Mouse (Mus musculus) neural tube, embryonic 13.5 days (tissue): ENCODE measurements around the gene Edaradd. TPM values are rescaled to one million over a fixed set of nuclear protein-coding genes. Genes with fewer than 3 reads are reported as not detected.
"Not testable (repeated sequence)": the region's sequence is repeated elsewhere in the genome, so short reads cannot be mapped to it uniquely, and the experiment has no call there.

ENCODE experiments used
- ATAC-seq: fragments of 200-750 bp; cut with Nextera tagmentation; 2 replicates; pipeline ENCODE4 v1.8.0; 2017; ENCODE audit warnings: low read depth, mild to moderate bottlenecking, moderate TSS enrichment, moderate library complexity
- H3K27ac ChIP-seq: fragments of 300-500 bp; sonication (generic); replicated peaks from 2 replicates; pipeline ENCODE4 v1.5.1; 2015; ENCODE audit warnings: moderate library complexity, mild to moderate bottlenecking, inconsistent platforms
- H3K27me3 ChIP-seq: fragments of 300-500 bp; sonication (generic); 2 replicates; pipeline ENCODE4 v1.6.1; 2015; ENCODE audit warnings: mild to moderate bottlenecking, inconsistent platforms
- H3K36me3 ChIP-seq: fragments of 300-500 bp; sonication (generic); 2 replicates; pipeline ENCODE4 v1.6.1; 2015; ENCODE audit warnings: mild to moderate bottlenecking, inconsistent platforms
- H3K4me1 ChIP-seq: fragments of 300-500 bp; sonication (generic); replicated peaks from 2 replicates; pipeline ENCODE4 v1.6.1; 2015; ENCODE audit warnings: inconsistent platforms
- H3K4me2 ChIP-seq: fragments of 300-500 bp; sonication (generic); 2 replicates; pipeline ENCODE4 v1.6.1; 2015; ENCODE audit warnings: inconsistent platforms, mild to moderate bottlenecking, moderate library complexity
- H3K4me3 ChIP-seq: fragments of 300-500 bp; sonication (generic); 2 replicates; pipeline ENCODE4 v1.5.1; 2015; ENCODE audit warnings: mild to moderate bottlenecking, inconsistent platforms
- H3K9ac ChIP-seq: fragments of 300-500 bp; sonication (generic); 2 replicates; pipeline ENCODE4 v1.6.1; 2015; ENCODE audit warnings: moderate library complexity, mild to moderate bottlenecking, inconsistent platforms
- H3K9me3 ChIP-seq: fragments of 300-500 bp; sonication (generic); 2 replicates; pipeline ENCODE4 v1.6.1; 2016; ENCODE audit warnings: inconsistent platforms
- WGBS: fragments of 180-500 bp; shearing (Covaris S2); methylation state at CpG from one replicate; pipeline ENCODE4 v1.1.7; 2015; 5-methylcytosine and 5-hydroxymethylcytosine counted together
- polyA plus RNA-seq: library from polyadenylated mRNA; unstranded; fragments of >200 nt; fragmentation: Nextera tagmentation; extraction: Ambion mirVana; gene quantifications from 2 replicates; pipeline ENCODE4 v1.2.1, GENCODE M21; 2015

The Edaradd gene
- polyA plus RNA-seq, 1 experiment from 2014 or later, result 1.0 TPM

DNA sequence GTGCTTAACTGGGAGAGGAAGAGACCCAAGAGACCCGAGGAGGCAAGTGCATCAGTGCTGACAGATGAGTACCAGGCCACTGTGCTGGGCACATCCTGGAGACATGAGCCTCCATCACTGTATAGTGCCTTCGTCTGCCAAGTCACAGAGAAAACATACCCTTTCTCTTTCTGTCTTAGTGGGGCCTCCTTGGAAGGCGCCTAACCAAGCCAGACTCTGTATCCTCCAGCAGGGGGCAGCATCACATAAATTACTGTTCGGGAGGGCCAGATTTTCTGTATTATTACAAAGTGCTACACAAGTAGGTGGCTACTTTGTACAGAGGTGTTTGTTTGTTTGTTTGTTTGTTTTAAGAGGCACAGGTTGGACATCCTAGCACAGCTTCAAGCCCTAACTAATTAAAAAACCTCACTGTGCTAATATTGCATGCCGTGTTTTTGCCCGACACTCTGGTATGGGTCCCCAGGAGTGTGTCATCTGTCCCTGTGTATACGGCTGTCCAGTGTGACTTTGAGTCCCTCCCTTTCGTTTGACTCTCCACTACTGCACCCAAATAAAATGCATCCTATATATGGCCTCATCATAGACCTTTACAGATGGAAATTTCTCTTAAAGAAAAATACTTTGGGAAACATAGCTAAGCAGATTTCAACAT lies 46.4 kb downstream of the Edaradd start:
- Histone ChIP-seq H3K9me3 (no peaks in the 10 kb centered on the region), H3K4me3 (no peak overlapping the region), H3K36me3 (no peaks in the 10 kb centered on the region), H3K9ac (no peak overlapping the region), H3K4me1 (no peaks in the 10 kb centered on the region), H3K4me2 (no peak overlapping the region), H3K27ac (no peak overlapping the region), H3K27me3 (no peaks in the 10 kb centered on the region)
- peak; percentile 86 for ATAC-seq
- WGBS, result 40% methylated on average over 8 of the region's 8 CpGs

GRCm38 (mm10) chr13:12468488-12468887 lies 51.8 kb downstream of the Edaradd start:
- no peak overlapping the region for H3K4me3 ChIP-seq
- H3K9ac ChIP-seq, result no peak overlapping the region
- no peaks in the 10 kb centered on the region for H3K4me1 ChIP-seq
- H3K4me2 ChIP-seq, result no peak overlapping the region
- 86% methylated on average over 1 of the region's 1 CpGs for WGBS
- no peaks in the 10 kb centered on the region for H3K9me3 ChIP-seq
- H3K27me3 ChIP-seq, result no peaks in the 10 kb centered on the region
- no peak overlapping the region for H3K27ac ChIP-seq
- H3K36me3 ChIP-seq, result no peaks in the 10 kb centered on the region
- ATAC-seq, result no peak

DNA sequence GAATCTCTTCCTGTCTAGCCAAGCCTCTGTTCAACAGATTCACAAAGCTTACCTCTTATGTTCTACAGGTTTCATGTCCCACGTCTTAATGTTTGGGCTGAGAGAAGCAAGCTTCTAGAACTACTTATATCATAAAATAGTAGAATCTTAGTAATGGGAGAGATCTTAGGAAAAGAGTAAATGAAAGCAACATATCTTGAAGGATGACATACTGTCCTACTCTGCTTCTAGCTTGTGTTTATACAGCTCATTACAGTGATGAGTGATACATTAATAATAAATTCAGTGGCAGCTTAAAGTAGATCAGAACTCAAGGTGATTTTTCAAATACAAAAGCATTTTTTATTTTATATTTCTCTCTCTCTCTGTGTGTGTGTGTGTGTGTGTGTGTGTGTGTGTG lies 55.4 kb downstream of the Edaradd start, which contains the start of gene Lgals8:
Lgals8 (minus strand) TSS at position 101 of the 400 bp plus-strand sequence.
- Histone ChIP-seq H3K4me3 (no peak within 1 kb of the TSS), H3K4me2 (no peak within 1 kb of the TSS), H3K4me1 (peaks cover 8% of the 10 kb centered on the region), H3K27ac (no peak within 1 kb of the TSS), H3K27me3 (no peaks in the 10 kb centered on the region), H3K36me3 (no peaks in the 10 kb centered on the region), H3K9me3 (no peaks in the 10 kb centered on the region), H3K9ac (no peak within 1 kb of the TSS)
- no peak for ATAC-seq
- WGBS, result 80% methylated on average over 1 of the region's 1 CpGs

DNA sequence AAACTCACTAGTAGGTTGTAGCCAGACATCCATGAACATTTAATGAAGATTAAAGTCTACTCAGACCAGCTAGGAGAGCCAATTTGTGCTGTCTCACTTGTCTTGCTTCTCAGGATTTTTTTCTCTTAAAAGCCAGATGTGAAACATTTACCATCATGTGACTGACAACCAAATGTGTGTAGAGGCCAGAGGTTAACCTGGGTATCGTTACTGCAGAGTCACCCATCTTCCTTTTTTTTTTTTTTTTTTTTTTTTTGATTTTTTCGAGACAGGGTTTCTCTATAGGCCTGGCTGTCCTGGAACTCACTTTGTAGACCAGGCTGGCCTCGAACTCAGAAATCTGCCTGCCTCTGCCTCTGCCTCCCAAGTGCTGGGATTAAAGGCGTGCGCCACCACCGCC lies 56.1 kb downstream of the Edaradd start:
- H3K9ac ChIP-seq, ATAC-seq, H3K27me3 ChIP-seq, H3K27ac ChIP-seq, H3K4me2 ChIP-seq, H3K4me3 ChIP-seq, H3K36me3 ChIP-seq, H3K9me3 ChIP-seq: not testable (repeated sequence)
- H3K4me1 ChIP-seq, result peaks cover 12% of the 10 kb centered on the region
- WGBS, result 90% methylated on average over 6 of the region's 6 CpGs

DNA sequence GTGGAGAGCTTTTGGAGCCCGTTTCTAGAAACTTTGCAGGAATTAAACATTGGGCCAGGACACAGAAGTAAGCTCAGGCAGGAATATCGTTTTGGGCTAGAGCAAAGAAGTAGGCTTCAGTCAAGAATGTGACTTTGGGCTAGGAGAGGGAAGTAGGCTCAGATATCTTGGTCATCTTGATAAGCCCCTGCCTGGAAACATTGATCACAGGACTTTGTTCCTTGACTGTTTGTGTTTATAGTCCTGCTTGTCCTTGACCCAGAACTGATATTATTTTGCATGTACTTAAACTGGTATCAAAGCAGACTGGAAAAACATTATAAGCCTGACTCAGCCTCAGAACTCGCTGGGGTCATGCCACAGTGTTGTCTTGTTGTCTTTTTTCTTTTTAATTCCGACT lies 57.6 kb downstream of the Edaradd start:
- WGBS, result 82% methylated on average over 4 of the region's 4 CpGs

DNA sequence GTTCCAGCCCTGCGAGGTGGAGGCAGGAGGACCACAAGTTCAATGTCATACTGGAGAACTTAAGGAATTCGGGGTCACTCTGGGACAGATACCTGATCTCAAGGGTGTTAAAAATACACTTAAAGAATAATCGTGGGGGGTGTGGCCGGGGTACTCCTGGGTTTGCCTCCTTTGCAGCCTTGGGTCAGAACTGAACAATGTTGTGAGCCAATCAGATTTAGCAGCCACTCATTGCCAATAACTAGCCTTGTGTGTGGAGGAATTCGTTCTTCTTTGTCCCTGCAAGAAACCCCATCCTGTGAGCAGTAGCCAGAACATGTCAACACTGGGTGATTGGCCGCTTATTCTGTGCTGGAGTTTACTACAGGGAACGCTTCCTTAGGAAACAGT lies 58.5 kb downstream of the Edaradd start:
- Histone ChIP-seq H3K27me3 (no peaks in the 10 kb centered on the region), H3K4me3 (peak overlapping the region; percentile 68), H3K9ac (peak overlapping the region; percentile 80), H3K27ac (no peak overlapping the region), H3K4me2 (peak overlapping the region; percentile 63), H3K36me3 (peaks cover 8% of the 10 kb centered on the region; the same call in 1 of the 2 replicates), H3K4me1 (peaks cover 12% of the 10 kb centered on the region), H3K9me3 (no peaks in the 10 kb centered on the region)
- WGBS, result 3% methylated on average over 7 of the region's 7 CpGs
- ATAC-seq, result peak; percentile 61

More for the DNA sequence above, 57.6 kb downstream of the Edaradd start:
- H3K9me3 ChIP-seq, result no peaks in the 10 kb centered on the region
- H3K4me3 ChIP-seq, result no peak overlapping the region
- no peak overlapping the region for H3K4me2 ChIP-seq
- H3K9ac ChIP-seq, result no peak overlapping the region
- peaks cover 12% of the 10 kb centered on the region for H3K4me1 ChIP-seq
- no peak for ATAC-seq
- H3K36me3 ChIP-seq, result 0 out of 2 replicates have a peak, but pooled peaks cover 4% of the 10 kb centered on the region
- H3K27me3 ChIP-seq, result no peaks in the 10 kb centered on the region
- no peak overlapping the region for H3K27ac ChIP-seq

GRCm38 (mm10) chr13:12460881-12461729 lies 59.1 kb downstream of the Edaradd start:
- Histone ChIP-seq H3K27me3 (no peaks in the 10 kb centered on the region), H3K36me3 (peaks cover 12% of the 10 kb centered on the region), H3K4me3 (peak overlapping the region; percentile 68), H3K9me3 (no peaks in the 10 kb centered on the region), H3K4me1 (peaks cover 12% of the 10 kb centered on the region), H3K27ac (peak overlapping the region; percentile 65; the same call in 1 of the 2 replicates), H3K4me2 (peak overlapping the region; percentile 63), H3K9ac (peak overlapping the region; percentile 80)
- ATAC-seq, result peak; percentile 95
- under 1% methylated on average over 59 of the region's 59 CpGs for WGBS

GRCm38 (mm10) chr13:12460443-12460842 lies 59.8 kb downstream of the Edaradd start:
- H3K27me3 ChIP-seq, result no peaks in the 10 kb centered on the region
- WGBS, result 8% methylated on average over 8 of the region's 8 CpGs
- peak overlapping the region; percentile 68 for H3K4me3 ChIP-seq
- no peak for ATAC-seq
- peak overlapping the region; percentile 80 for H3K9ac ChIP-seq
- no peaks in the 10 kb centered on the region for H3K9me3 ChIP-seq
- peak overlapping the region; percentile 63 for H3K4me2 ChIP-seq
- H3K36me3 ChIP-seq, result peaks cover 15% of the 10 kb centered on the region
- H3K27ac ChIP-seq, result peak overlapping the region; percentile 65; the same call in 1 of the 2 replicates
- H3K4me1 ChIP-seq, result peaks cover 12% of the 10 kb centered on the region

- Histone ChIP-seq H3K27me3 (no peaks in the 10 kb centered on the region), H3K4me2 (no peak overlapping the region), H3K9ac (no peak overlapping the region), H3K27ac (no peak overlapping the region), H3K4me3 (no peak overlapping the region), H3K9me3 (no peaks in the 10 kb centered on the region), H3K36me3 (peaks cover 36% of the 10 kb centered on the region), H3K4me1 (peaks cover 12% of the 10 kb centered on the region)
- no peak for ATAC-seq
- WGBS, result 73% methylated on average over 7 of the region's 7 CpGs
These were observed 63.5 kb downstream of the Edaradd start for GRCm38 (mm10) chr13:12456711-12457110.

- WGBS, result 83% methylated on average over 7 of the region's 7 CpGs
- peaks cover 4% of the 10 kb centered on the region for H3K4me1 ChIP-seq
- no peak for ATAC-seq
These were observed 65.4 kb downstream of the Edaradd start for GRCm38 (mm10) chr13:12454686-12455390.

DNA sequence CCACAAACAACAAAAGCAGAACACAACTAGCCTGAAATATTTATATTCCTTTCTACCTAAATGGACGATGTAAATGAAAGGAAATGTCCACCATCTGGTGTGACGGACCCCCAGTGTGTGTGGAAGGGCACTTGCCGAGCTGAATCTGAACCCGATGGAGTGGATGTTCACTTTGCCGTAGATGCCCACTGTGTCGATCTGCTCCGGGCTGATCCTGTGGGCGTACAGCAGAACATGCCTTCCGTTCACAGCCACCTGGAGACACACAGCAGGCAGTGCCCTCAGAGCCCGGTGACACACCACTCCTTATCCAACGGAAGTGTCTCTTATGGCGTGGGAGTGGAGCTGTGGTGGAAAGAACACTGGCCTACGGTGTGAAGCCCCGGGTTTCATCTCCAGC lies 67.1 kb downstream of the Edaradd start:
- Histone ChIP-seq H3K4me3 (no peak overlapping the region), H3K4me2 (no peak overlapping the region), H3K9ac (no peak overlapping the region), H3K27me3 (no peaks in the 10 kb centered on the region), H3K36me3 (peaks cover 42% of the 10 kb centered on the region), H3K9me3 (no peaks in the 10 kb centered on the region), H3K27ac (no peak overlapping the region), H3K4me1 (no peaks in the 10 kb centered on the region)
- no peak for ATAC-seq
- 83% methylated on average over 14 of the region's 14 CpGs for WGBS

More at GRCm38 (mm10) chr13:12454686-12455390, 65.4 kb downstream of the Edaradd start:
- H3K4me2 ChIP-seq, result no peak overlapping the region
- H3K9me3 ChIP-seq, result no peaks in the 10 kb centered on the region
- H3K27me3 ChIP-seq, result no peaks in the 10 kb centered on the region
- H3K4me3 ChIP-seq, result no peak overlapping the region
- no peak overlapping the region for H3K27ac ChIP-seq
- no peak overlapping the region for H3K9ac ChIP-seq
- H3K36me3 ChIP-seq, result peaks cover 40% of the 10 kb centered on the region
